Mouse (Mus musculus) heart, adult 8-10 months (tissue): ENCODE data around the gene Bend3. TPM values are rescaled to one million over a fixed set of nuclear protein-coding genes. Genes with fewer than 3 reads are reported as not detected.

ENCODE experiments used
- DNase-seq: peaks from one replicate; pipeline ENCODE4 v3.0.0; 2022; ENCODE audit warnings: low spot score
- total RNA-seq, 4 experiments: library from RNA; stranded (reverse); gene quantifications; 2 replicates each; pipeline ENCODE4 v1.2.4; 2022

The Bend3 gene
- total RNA-seq, 4 experiments from 2014 or later: 6.2 to 9.1 (median 6.8) TPM

DNA sequence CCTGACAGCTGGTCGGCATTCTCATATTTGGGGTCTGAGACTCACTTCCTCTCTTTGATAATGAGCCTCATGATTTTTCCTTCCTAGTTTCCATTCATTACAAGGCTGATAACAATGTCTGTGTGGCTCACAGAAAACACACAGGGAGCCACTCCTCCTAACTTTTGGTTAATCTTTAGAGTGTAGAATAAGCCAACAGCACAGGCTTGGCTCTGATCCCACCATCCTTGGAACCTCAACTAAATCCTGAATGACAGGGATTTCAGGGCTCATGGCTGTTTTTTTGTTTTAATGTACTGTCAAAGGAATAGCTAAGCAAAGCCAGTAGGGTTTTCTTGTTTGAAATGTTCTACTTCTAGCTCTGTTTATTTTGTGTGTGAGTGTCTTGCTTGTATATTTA is 55.8 kb downstream of the Bend3 start:
- no peak for DNase-seq

DNA sequence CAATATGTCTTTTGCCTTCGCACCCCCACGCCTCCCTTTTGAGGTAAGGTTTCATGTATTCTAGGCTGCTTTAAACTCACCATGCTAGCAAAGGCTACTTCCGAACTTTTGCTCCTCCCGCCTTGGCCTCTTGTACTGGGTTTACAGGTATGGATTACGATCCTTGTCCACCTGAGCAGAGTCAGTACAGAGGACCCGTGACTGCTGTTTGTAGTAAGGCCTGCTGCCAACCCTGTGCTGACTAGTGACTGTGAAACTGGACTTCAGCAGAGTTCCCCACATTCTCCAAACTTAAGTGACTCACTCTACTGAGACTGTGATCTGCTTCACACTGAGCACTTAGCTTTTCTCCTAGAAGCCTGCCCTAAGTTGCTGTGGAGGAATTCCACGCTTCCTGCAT is 59.0 kb downstream of the Bend3 start:
- DNase-seq: no peak

DNA sequence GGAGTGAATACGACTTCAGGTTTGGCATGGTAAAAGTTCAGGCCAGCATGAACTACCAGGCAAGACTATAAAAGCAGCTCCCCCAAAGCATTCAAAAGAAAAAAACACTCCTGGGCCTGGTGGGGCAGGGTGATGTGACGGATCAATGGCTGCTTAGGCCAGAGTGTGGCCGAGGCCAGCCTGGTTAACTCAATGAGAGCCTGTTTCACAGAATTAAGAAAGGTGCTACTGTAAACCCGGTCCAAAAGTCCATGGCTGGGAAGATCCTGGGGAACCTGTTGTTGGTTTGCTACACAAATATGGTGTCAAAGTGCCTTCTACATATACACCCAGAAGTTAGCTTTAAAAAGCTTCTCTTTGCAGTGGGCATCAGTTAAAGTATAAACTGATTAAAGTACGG is 60.2 kb downstream of the Bend3 start:
- no peak for DNase-seq

DNA sequence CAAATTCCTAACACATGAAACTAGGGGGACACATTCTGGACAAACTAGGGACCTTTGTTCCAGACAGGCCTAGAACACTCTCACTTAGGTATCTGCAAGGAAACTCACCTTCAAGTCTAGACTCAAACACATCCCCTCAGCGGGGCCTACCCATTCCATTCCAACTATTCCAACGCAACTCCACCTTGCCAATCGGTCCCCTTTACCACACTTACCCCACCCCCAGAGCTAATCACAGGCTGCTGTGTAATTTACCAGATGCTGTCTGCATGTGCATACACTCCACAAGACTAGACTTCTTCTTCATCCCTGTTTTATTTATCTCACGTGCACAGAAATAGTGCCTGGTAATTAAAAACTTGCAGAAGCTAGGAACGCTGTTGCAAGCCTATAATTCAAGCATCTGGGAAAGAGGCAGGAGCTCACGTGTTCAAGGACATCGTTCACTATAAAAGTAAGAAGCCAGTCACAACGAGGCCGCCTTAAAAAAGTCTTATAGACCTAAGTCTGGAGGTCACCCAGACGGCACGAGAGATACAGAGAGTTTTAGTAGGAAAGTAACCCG is 61.2 kb downstream of the Bend3 start:
- peak; percentile 11 for DNase-seq

DNA sequence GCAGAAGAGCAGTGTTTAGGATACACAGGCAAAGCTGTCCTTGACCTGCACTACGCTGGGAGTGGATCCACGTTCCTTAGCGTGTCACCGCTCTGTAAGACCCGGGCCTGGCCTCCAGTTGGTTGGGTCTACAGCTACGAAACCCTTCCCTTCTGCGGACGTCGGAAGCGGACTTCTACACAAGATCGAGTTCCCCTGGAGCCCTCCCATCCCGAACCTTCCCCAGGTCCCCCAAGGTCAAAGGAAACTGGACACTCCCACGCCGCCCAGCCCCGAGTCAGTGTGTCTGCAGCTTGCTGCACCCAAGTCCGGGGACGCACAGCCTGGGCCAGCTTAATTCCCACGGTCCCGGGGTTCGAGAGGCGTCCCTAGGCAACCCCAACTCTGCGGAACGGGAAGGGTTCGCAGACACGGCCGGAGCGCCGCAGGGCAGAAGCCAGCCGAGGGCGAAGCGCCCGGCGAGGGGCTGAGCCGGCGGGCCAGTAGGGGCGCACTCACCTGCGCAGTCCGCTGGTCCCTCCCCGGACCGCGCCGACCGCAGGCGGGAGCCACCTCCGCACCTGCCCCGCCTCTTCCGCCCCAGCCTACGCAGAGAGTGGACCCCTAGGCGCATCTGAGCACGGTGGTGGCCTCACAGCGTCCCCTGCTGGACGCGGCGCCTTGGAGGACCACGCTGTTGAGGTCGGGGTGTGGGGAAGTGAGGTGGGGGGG is 62.0 kb downstream of the Bend3 start, which contains the start of gene 1700021F05Rik:
TSS of gene 1700021F05Rik (minus strand) at position 553 of the 711 bp plus-strand sequence.
- DNase-seq: peak; percentile 94

DNA sequence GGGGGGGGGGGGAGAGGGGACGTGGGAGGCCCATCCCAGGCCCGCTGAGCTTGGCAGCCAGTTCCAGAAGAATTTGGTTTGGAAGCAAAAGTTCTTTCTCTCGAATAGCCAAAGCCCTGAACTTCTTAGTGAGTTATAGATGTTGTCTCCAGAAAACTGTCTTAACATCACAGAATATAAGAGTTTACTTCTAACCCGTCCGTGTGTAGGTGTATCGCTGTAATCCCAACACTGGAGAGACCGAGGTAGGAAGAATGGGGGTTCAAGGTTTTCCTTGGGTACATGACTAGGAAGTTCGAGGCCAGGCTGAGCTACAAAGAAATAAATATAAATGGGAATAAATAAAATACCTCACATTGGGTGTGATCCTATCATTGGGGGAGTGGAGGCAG is 62.5 kb downstream of the Bend3 start:
- DNase-seq: no peak

DNA sequence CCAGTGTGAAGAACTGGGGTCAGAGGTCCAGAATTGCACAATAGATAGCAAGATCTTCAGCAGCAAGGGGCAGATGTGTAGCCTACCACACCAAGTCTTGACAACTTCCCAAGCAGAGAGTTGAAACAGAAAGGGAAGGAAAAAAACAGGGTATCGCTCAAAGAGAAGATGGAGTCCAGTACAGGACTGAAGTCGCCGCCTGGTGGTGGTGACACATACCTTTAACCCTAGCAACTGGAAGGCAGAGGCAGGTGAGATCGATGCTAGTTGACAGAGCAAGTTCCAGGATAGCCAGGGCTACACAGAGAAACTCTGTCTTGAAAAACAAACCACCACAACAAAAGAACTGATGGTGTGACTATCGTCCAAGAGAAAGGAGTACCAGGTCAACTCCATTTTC is 70.8 kb downstream of the Bend3 start:
- DNase-seq: no peak

DNA sequence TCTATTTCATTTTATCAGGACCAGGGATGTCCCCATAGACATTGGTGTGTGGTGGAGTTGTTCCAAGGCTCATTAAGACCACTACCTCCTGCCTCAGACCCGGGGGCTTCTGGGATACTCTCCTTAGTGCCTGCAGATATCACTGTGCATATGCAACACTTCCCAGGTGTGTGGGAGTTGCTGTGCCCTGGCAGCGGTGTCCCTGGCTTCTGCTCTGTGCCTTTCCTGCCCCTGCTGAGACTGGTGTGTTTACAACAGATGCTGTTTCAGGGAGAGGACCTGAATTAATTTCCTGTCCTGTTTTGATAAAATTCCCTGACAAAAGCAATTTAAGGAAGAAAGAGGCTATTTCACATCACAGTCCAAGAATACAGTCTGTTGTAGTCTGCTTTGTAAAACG is 72.3 kb downstream of the Bend3 start:
- DNase-seq: no peak

DNA sequence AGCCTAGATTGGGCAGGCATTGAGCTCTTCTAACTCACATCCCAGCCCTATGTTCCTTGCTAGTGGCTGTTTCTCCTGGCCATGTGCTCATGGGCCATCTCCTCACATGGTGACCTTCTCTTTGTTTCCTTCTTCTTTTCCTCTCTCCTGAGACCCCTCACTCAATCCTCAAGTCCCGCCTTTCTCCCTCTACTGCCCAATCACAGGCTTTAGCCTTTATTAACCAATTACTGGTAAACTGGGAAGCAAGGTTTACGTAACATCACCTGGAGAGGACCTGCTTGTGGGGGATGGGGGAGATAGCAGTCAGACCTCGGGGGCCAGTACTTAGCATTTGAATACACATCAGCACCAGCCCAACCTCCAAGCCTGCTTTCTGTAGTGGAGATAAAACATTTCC is 72.8 kb downstream of the Bend3 start:
- DNase-seq: no peak

DNA sequence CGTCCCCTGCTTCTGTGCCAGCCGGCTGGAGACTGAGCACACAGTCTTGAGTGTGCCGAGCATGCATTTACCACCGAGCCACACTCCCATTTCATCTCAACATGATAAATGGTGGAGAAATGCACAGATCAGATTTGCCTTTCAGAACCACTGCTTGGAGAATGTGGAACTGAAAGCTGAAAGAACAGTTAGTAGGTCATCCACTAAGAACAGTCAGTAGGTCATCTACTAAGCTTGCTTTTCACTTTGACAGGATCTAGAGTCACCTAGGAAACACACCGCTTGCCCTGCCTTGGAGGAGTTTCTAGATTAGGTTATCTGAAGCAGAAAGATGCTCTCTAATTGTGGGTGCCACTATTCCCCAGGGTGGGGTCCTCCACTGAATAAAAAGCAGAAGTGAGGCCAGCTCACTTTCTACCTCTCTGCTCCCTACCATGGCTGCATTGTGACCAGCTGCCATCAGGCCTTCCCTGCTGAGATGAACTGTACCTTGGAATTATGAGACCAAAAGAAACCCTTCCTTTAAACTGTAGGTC is 79.1 kb downstream of the Bend3 start:
- DNase-seq: no peak

DNA sequence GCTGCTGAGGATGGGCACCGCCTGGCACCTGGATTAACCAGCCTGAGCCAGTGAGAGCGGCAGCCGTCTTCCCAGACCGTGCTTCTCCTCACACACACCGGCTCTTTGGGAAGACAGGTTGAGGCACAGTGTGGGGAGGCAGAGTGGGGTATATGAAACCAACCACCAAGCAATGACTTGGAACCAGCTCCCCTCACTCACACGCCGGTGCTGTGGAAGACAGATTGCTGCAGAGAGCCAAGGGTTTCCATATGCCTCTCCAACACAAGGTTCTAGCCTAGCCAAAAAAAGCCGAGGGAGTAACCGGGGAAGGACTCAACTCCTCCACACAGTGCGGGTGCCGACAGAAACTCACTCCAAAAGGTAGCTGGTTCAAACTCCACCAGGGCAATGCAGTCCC is 80.7 kb downstream of the Bend3 start:
- DNase-seq: no peak

DNA sequence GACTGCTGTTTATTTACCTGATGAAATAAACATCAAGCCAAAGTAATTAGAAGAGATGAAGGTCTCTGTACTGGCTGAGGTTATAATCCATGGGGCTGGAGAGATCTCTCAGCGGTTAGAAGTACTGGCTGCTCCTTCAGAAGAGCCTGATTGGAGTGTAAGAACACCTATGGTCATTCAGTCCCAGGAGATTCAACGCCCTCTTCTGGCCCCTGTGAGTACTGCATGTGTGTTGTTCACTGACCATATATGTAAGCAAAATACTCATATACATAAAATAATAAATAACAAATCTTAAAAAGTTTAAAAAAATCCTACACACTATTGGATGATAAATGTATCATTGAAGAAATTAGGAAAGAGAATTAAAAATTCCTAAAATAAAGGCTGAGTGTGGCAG is 82.1 kb downstream of the Bend3 start:
- no peak for DNase-seq

DNA sequence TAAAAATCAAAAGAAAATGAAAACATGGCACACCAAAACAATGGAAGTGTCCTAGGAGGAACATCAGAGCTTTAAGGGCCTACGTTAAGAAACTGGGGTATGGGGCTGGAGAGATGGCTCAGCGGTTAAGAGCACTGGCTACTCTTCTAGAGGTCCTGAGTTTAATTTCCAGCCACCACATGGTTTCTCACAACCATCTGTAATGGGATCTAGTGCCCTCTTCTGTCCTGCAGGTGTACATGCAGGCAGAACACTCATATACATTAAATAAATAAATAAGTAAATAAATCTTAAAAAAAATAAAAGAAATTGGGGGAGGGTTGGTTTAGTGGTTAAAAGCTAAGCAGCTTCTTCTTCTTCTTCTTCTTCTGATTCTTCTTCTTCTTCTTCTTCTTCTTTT is 82.7 kb downstream of the Bend3 start:
- DNase-seq: no peak

Other genes starting within 250 kb of the Bend3 start
- gene Gm9803, start 45.3 kb downstream of the Bend3 start, total RNA-seq: 10 to 100 TPM in 1 of 4 experiments, 1 to 10 TPM in 2, not detected in 1; 3.6 to 16.9 (median 7.9) TPM
- gene 1700021F05Rik, start 62.2 kb downstream of the Bend3 start, total RNA-seq: 100 to 1,000 TPM; 108 to 122 (median 117) TPM
- 10 to 100 TPM in 1 of 4 experiments, 1 to 10 TPM in 3; 2.2 to 12.2 (median 3.4) TPM for gene Cd24a, start 99.5 kb downstream of the Bend3 start, total RNA-seq